Mouse (Mus musculus): ENCODE results near the gene Gm17604.

GRCm38 (mm10) chrX:164971206-164971605 lies 33.4 kb downstream of the Gm17604 start:
- TF ChIP-seq CTCF (IDR thresholded peaks at IDR 0.05; ENCODE audit: control insufficient read depth, insufficient read depth, insufficient read length): no peak
- TF ChIP-seq CEBPB (IDR thresholded peaks at IDR 0.05; ENCODE audit: low read depth): no peak
- TF ChIP-seq USF1 (IDR thresholded peaks at IDR 0.05; ENCODE audit: low read depth): no peak
- TF ChIP-seq MYOD1 (IDR thresholded peaks at IDR 0.05; ENCODE audit: control insufficient read depth, insufficient read length, low read depth): no peak
- TF ChIP-seq MAX (IDR thresholded peaks at IDR 0.05): no peak
- no peak for TF ChIP-seq FOSL1 (IDR thresholded peaks at IDR 0.05; ENCODE audit: insufficient read depth, low read length, poor library complexity, severe bottlenecking)
- no peak for TF ChIP-seq MYOG (IDR thresholded peaks at IDR 0.05; ENCODE audit: control insufficient read depth, extremely low read depth, insufficient read length)

All from C2C12 (cell line).